Mouse (Mus musculus) testis, adult 2 months (tissue): ENCODE results near the gene Mlh3.

Source experiments
- CTCF ChIP-seq: fragments of 200-500 bp; IDR thresholded peaks from 2 replicates; pipeline ENCODE4 v1.5.1; 2012; ENCODE audit warnings: low read depth, mild to moderate bottlenecking, inconsistent platforms, low read length, moderate library complexity; ENCODE audit not compliant: control insufficient read depth, insufficient read depth, insufficient replicate concordance
- POLR2A ChIP-seq: fragments of 200-500 bp; IDR thresholded peaks from 2 replicates; pipeline ENCODE4 v1.6.1; 2012; ENCODE audit warnings: low read depth, mild to moderate bottlenecking, inconsistent platforms, low read length, moderate library complexity; ENCODE audit not compliant: control insufficient read depth

GRCm38 (mm10) chr12:85227876-85228599 lies 42.4 kb downstream of the Mlh3 start:
- TF ChIP-seq CTCF (no peak), POLR2A (no peak)
